Mouse (Mus musculus): ENCODE measurements around the gene Gm43517. TPM values are rescaled to one million over a fixed set of nuclear protein-coding genes. Genes with fewer than 3 reads are reported as not detected.

Gene Gm43517
- total RNA-seq, 1 experiment, result not detected

DNA sequence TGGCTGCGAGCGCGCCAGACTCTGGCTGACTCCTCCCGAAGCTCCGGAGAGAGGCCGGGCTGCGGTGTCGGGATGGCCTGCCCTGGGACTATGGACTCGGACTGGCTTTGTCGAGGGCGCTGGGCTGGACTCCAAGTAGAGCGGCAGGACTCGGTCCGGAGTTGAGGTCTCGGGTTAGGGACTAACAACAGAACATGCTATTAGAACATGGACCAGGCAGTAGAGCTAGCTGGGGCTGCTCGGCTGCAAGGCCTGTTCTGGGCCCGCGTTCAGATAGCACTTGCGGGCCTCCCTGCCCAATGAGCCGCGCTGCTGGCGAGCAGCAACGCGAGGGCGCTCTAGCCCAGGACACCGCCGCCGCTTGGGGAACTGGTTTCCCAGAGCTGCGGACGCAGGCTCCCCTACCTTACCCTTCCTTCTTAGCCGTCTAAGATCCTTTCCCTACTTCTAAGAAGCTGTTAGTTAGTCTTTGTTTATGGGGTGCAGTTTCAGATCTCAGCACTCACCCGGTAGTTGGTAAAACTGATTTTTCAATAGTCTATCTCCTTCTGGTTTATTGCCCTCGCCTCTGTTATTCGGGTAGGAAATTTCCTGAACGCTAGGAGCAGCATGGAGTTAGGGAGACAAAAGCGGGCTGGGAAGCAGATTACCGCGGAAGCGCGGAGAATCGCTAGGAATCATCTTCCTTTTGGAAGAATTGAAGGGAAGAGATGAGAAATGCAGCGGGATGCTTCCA lies 6.5 kb downstream of the Gm43517 start:
- Histone ChIP-seq H3K4me1 (ENCODE audit: control insufficient read depth in 2 of 2, insufficient read depth in 2 of 2, low read length in 2 of 2, poor library complexity in 1 of 2) (no peaks in the 10 kb centered on the region), H3K4me3 (ENCODE audit: insufficient read depth in 1 of 2, low read depth in 1 of 2, low read length in 2 of 2, poor library complexity in 1 of 2, severe bottlenecking in 1 of 2) (peak overlapping the region in 1 of 2 experiments; percentile 33; a peak in 2 of 4 replicates), H3K9ac (ENCODE audit: insufficient read depth, low read depth, low read length, poor library complexity, severe bottlenecking) (no peak overlapping the region), H3K36me3 (ENCODE audit: control insufficient read depth, insufficient read depth, low read length, poor library complexity, severe bottlenecking) (no peaks in the 10 kb centered on the region), H3K9me3 (ENCODE audit: control insufficient read depth, insufficient read depth, low read depth, low read length) (no peaks in the 10 kb centered on the region), H3K27ac (ENCODE audit: insufficient read depth, low read depth, low read length, poor library complexity, severe bottlenecking) (no peak overlapping the region)
- DNase-seq (ENCODE audit: low read depth, low spot score), result no peak
- in situ Hi-C loops (cut with MboI; ENCODE audit: low sequenced_read_pairs in 2 of 2, unreplicated experiment in 2 of 2), result no loop called here
- TF ChIP-seq HCFC1 (IDR thresholded peaks at IDR 0.05; ENCODE audit: borderline replicate concordance, insufficient read depth, low read length) (no peak), MAFK (IDR thresholded peaks at IDR 0.05; ENCODE audit: insufficient read depth, low read depth, low read length) (no peak), ZC3H11A (IDR thresholded peaks at IDR 0.05; ENCODE audit: borderline replicate concordance, low read depth, low read length) (0 out of 2 replicates have a peak, but pooled peaks have one; percentile 4)

DNA sequence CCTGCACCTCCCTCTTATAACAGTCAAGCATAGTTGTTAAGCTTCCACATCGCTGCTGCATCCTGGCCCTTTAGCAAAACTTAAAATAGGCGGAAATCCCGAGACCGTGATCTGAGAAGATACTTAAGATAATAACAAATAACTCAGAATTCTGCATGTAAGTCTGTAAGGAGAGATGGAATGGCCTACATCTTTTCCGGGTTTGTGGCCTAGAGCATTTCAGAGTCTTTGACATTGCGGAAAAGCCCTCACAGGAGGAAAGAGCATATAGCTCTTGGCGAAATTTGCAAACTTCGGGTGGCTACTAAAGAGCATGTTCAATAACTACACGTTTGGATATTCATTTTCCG lies 7.0 kb downstream of the Gm43517 start:
- Histone ChIP-seq H3K4me3 (ENCODE audit: insufficient read depth in 1 of 2, low read depth in 1 of 2, low read length in 2 of 2, poor library complexity in 1 of 2, severe bottlenecking in 1 of 2) (no peak overlapping the region), H3K9ac (ENCODE audit: insufficient read depth, low read depth, low read length, poor library complexity, severe bottlenecking) (no peak overlapping the region), H3K4me1 (ENCODE audit: control insufficient read depth in 2 of 2, insufficient read depth in 2 of 2, low read length in 2 of 2, poor library complexity in 1 of 2) (no peaks in the 10 kb centered on the region), H3K27ac (ENCODE audit: insufficient read depth, low read depth, low read length, poor library complexity, severe bottlenecking) (no peak overlapping the region), H3K9me3 (ENCODE audit: control insufficient read depth, insufficient read depth, low read depth, low read length) (no peaks in the 10 kb centered on the region), H3K36me3 (ENCODE audit: control insufficient read depth, insufficient read depth, low read length, poor library complexity, severe bottlenecking) (no peaks in the 10 kb centered on the region)
- TF ChIP-seq ZC3H11A (IDR thresholded peaks at IDR 0.05; ENCODE audit: borderline replicate concordance, low read depth, low read length) (no peak), HCFC1 (IDR thresholded peaks at IDR 0.05; ENCODE audit: borderline replicate concordance, insufficient read depth, low read length) (no peak), MAFK (IDR thresholded peaks at IDR 0.05; ENCODE audit: insufficient read depth, low read depth, low read length) (no peak), CHD2 (IDR thresholded peaks at IDR 0.05; ENCODE audit: low read depth, low read length) (no peak), ZNF384 (IDR thresholded peaks at IDR 0.05; ENCODE audit: low read depth, low read length) (no peak)
- in situ Hi-C loops (cut with MboI; ENCODE audit: low sequenced_read_pairs in 2 of 2, unreplicated experiment in 2 of 2), result no loop called here
- DNase-seq (ENCODE audit: low read depth, low spot score), result no peak

DNA sequence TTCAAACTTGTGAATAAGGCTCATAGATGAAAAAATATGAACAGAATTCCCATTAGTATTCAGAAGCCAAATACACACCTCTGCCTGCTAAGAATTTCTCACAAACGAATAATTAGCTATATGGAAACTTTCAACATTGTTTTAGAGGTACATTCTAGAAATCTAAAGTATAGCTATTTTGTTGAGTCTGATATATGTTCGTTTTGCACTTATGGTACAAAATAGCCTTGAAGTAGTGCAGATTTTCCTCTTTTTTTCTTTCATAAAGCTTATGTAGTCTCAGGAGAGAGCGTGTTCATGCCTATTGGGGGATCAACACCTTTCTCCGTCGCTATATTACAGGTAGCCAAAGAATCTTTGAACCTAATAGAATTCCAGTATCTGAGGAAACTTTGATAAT lies 7.9 kb downstream of the Gm43517 start:
- Histone ChIP-seq H3K9me3 (ENCODE audit: control insufficient read depth, insufficient read depth, low read depth, low read length) (no peaks in the 10 kb centered on the region), H3K36me3 (ENCODE audit: control insufficient read depth, insufficient read depth, low read length, poor library complexity, severe bottlenecking) (no peaks in the 10 kb centered on the region), H3K27ac (ENCODE audit: insufficient read depth, low read depth, low read length, poor library complexity, severe bottlenecking) (no peak overlapping the region), H3K4me3 (ENCODE audit: insufficient read depth in 1 of 2, low read depth in 1 of 2, low read length in 2 of 2, poor library complexity in 1 of 2, severe bottlenecking in 1 of 2) (no peak overlapping the region), H3K9ac (ENCODE audit: insufficient read depth, low read depth, low read length, poor library complexity, severe bottlenecking) (no peak overlapping the region), H3K4me1 (ENCODE audit: control insufficient read depth in 2 of 2, insufficient read depth in 2 of 2, low read length in 2 of 2, poor library complexity in 1 of 2) (no peaks in the 10 kb centered on the region)
- in situ Hi-C loops (cut with MboI; ENCODE audit: low sequenced_read_pairs in 2 of 2, unreplicated experiment in 2 of 2), result no loop called here
- no peak for TF ChIP-seq ZC3H11A (IDR thresholded peaks at IDR 0.05; ENCODE audit: borderline replicate concordance, low read depth, low read length)
- TF ChIP-seq ZNF384 (IDR thresholded peaks at IDR 0.05; ENCODE audit: low read depth, low read length), result no peak
- DNase-seq (ENCODE audit: low read depth, low spot score), result no peak

DNA sequence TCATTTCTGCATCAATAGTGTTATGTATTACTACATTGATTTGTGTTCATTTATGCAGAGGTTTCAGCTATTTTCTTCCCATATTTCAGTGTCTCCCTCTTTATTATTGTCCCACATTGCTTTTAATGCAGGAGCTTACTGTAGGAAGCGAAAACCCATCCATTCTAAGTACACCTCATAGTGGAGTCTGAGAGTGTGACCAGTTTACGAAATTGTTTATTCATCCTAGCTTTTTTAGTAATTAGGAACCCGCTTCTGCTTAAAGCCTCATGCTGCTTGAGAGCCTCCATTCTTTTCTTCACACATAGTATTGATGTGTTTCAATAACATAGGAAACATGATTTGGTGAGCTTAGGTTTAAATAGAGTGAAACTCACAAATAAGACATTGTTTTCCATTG lies 8.7 kb downstream of the Gm43517 start:
- no peaks in the 10 kb centered on the region for H3K4me1 ChIP-seq (ENCODE audit: control insufficient read depth in 2 of 2, insufficient read depth in 2 of 2, low read length in 2 of 2, poor library complexity in 1 of 2)
- in situ Hi-C loops (cut with MboI; ENCODE audit: low sequenced_read_pairs in 2 of 2, unreplicated experiment in 2 of 2), result no loop called here
- no peaks in the 10 kb centered on the region for H3K9me3 ChIP-seq (ENCODE audit: control insufficient read depth, insufficient read depth, low read depth, low read length)
- no peak for DNase-seq (ENCODE audit: low read depth, low spot score)
- TF ChIP-seq MAFK (IDR thresholded peaks at IDR 0.05; ENCODE audit: insufficient read depth, low read depth, low read length), result no peak
- TF ChIP-seq HCFC1 (IDR thresholded peaks at IDR 0.05; ENCODE audit: borderline replicate concordance, insufficient read depth, low read length), result no peak
- no peak for TF ChIP-seq CHD2 (IDR thresholded peaks at IDR 0.05; ENCODE audit: low read depth, low read length)
- no peak for TF ChIP-seq ZNF384 (IDR thresholded peaks at IDR 0.05; ENCODE audit: low read depth, low read length)
- TF ChIP-seq ZC3H11A (IDR thresholded peaks at IDR 0.05; ENCODE audit: borderline replicate concordance, low read depth, low read length), result no peak
- H3K9ac ChIP-seq (ENCODE audit: insufficient read depth, low read depth, low read length, poor library complexity, severe bottlenecking), result no peak overlapping the region
- H3K4me3 ChIP-seq (ENCODE audit: insufficient read depth in 1 of 2, low read depth in 1 of 2, low read length in 2 of 2, poor library complexity in 1 of 2, severe bottlenecking in 1 of 2), result no peak overlapping the region
- no peak overlapping the region for H3K27ac ChIP-seq (ENCODE audit: insufficient read depth, low read depth, low read length, poor library complexity, severe bottlenecking)
- H3K36me3 ChIP-seq (ENCODE audit: control insufficient read depth, insufficient read depth, low read length, poor library complexity, severe bottlenecking), result no peaks in the 10 kb centered on the region

DNA sequence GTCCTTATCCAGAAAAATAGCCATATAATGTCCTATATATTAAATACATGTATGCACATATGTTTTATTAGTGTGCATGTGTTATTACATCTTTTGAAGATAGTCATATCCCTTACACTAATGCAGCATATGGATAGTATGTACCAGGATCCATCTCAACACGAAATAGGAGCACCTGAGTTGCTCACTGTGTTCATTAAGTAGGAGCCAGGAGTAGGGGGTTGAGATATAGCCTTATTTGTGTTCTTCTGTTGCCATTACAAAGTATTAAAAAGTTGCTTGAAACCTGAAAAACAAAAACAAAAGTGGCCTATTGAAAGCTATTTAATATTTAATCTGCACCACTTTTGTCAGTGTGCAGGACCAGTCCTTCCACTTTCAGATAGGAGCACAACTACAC lies 9.2 kb downstream of the Gm43517 start:
- no peaks in the 10 kb centered on the region for H3K36me3 ChIP-seq (ENCODE audit: control insufficient read depth, insufficient read depth, low read length, poor library complexity, severe bottlenecking)
- no peaks in the 10 kb centered on the region for H3K4me1 ChIP-seq (ENCODE audit: control insufficient read depth in 2 of 2, insufficient read depth in 2 of 2, low read length in 2 of 2, poor library complexity in 1 of 2)
- no peaks in the 10 kb centered on the region for H3K9me3 ChIP-seq (ENCODE audit: control insufficient read depth, insufficient read depth, low read depth, low read length)
- H3K27ac ChIP-seq (ENCODE audit: insufficient read depth, low read depth, low read length, poor library complexity, severe bottlenecking), result no peak overlapping the region
- DNase-seq (ENCODE audit: low read depth, low spot score), result no peak
- in situ Hi-C loops (cut with MboI; ENCODE audit: low sequenced_read_pairs in 2 of 2, unreplicated experiment in 2 of 2), result no loop called here
- no peak overlapping the region for H3K9ac ChIP-seq (ENCODE audit: insufficient read depth, low read depth, low read length, poor library complexity, severe bottlenecking)
- no peak for TF ChIP-seq MAFK (IDR thresholded peaks at IDR 0.05; ENCODE audit: insufficient read depth, low read depth, low read length)
- no peak for TF ChIP-seq CHD2 (IDR thresholded peaks at IDR 0.05; ENCODE audit: low read depth, low read length)
- TF ChIP-seq ZNF384 (IDR thresholded peaks at IDR 0.05; ENCODE audit: low read depth, low read length), result no peak
- no peak for TF ChIP-seq HCFC1 (IDR thresholded peaks at IDR 0.05; ENCODE audit: borderline replicate concordance, insufficient read depth, low read length)
- no peak for TF ChIP-seq ZC3H11A (IDR thresholded peaks at IDR 0.05; ENCODE audit: borderline replicate concordance, low read depth, low read length)
- no peak overlapping the region for H3K4me3 ChIP-seq (ENCODE audit: insufficient read depth in 1 of 2, low read depth in 1 of 2, low read length in 2 of 2, poor library complexity in 1 of 2, severe bottlenecking in 1 of 2)
